Mouse (Mus musculus): Measurements from ENCODE around the gene Dock2.
A peak's percentile ranks its signal among the peaks of the same experiment; 100 is the strongest.
"Not testable (repeated sequence)": the region's sequence is repeated elsewhere in the genome, so short reads cannot be mapped to it uniquely, and the experiment has no call there.

Dock2 gene

DNA sequence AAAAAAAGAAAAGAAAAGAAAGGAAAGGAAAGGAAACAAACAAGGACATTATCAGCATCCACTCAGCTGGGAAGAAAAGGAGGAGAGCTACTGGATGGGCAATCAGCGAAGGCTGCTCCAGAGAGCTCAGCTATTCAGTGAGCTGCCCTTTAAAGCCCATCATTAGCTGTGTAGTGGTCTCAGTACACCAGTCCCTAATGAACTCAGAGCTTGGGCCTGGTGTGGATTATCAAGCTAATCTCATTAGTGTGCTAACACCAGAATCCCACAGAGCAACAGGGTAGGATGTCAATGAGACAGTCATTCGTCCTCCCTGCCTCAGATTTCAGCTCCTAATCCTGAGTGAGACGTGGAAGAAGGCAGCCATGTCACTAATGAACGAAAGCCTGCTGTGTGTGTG, 493.4 kb downstream of the Dock2 start:
- DNase-seq (ENCODE audit: low spot score in 2 of 2) = no peak

DNA sequence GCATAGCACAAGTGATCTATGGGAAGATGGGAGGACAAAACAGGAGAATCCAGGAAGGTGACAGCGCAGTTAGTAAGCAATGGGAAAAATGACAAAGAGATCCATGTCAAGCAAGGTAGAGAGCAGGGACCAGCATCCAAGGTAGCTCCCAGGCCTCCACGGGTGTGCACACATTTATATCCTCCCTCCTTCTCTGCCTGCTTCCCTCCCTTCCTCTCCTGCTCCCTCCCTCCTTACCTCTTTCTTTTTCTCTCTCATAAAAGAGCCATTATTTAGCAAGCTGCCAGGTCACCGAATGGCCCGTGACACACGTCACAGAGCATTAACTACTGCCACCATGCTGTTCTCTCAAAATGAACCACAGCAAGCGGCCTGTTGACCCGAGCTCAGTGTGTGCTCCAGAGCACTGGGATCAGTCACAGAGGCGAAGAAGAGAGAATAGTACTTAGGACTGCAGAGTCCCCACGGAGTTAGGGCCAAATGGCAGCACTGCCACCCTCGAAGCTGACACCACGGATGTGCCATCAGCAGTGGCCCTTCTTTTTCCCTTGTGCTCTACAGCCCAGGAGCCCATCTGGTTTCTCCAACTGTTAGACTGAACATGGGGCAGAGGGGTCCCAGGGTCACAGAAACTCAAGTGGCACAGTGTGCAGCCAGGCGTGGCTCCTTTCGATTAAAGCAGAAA, 499.4 kb downstream of the Dock2 start:
- DNase-seq (ENCODE audit: low spot score in 2 of 2) = no peak

DNA sequence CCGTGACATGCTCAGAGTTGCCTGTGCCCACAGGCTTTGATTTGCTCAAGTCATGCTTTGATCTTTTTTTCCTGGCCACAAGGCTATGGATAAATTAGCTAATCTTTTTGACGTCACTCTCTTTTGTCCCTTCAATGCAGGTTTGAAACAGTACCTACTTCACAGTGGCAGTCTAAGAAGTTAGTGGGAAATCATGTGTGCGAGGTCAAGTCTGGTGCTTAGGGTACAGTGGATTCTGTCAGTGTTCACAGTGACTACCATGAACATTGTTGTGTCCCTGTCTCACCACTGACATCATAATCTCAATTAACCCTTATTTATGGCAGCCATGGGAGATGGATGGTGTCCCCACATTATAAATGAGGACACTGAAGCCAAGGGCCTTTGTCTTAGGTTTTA, 506.6 kb downstream of the Dock2 start:
- DNase-seq (ENCODE audit: low spot score in 2 of 2) = no peak

DNA sequence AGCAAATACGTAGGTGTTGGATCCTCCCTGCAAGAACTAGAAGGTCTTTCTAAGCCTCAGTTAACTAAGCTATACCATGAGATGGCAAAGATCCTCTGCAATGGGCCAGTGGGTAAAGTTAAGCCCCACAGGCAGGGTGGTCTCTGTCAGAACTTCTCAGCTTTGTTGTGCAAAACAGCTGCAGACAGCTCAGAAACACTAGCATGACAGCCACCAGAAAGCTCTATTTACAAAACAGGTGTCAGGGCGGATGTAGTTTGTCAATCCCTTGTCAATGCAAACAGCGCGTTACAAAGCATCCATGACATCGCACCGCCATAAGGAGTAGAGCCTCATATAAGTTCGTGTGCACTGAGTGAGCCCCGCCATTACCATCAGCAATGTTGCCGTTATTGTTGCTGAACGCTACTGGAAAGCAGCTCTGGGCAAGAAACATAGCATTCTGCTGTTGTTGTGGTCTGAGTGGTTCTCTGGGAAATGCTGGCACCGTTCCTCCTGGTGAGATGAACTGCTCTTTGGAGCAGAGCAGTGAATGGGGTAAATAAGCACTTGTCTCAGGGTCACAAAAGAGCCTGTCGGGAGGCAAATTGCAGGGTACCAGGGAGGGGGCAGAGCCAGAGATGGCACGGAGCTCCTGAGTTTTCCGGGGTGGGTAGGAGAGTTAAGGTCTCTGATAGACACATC, 507.2 kb downstream of the Dock2 start:
- no peak for DNase-seq (ENCODE audit: low spot score in 2 of 2)

DNA sequence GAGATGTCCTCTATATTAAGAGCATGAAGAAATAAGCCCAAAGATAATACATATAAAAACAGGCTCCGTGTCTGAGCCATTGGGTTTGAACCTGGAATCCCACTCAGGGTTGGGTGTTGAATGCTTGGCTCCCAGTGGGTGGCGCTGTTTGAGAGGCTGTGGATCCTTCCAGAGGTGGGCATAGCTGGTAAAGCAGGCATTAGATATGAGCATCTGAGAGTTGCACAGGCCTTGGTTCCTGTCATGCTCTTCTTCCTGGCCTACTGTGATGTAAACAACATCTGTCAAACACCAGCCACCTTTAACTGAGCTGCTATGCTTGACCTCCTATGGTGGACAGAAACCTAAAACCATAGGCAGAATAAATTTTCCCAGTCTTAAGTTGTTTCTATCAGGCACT, 507.8 kb downstream of the Dock2 start:
- DNase-seq (ENCODE audit: low spot score in 2 of 2) = no peak

DNA sequence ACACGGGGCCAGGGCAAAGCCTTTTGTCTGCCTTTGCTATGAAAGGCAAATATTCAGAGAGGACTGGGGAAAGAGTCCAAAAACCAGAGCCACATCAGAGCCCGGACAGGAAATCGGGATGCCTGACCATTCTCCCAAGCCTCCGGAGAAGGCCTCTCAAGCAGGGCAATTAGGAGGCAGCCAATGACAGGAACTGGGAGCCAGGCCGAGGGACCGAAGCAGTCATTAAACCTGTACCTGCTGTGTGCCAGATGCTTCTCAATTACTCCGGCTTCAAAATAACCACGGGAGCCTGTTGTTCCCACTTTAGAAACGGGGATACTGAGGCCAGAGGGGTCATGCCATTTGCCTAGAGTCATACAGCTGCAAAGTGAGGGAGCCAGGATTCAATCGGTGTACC, 511.7 kb downstream of the Dock2 start:
- no peak for DNase-seq (ENCODE audit: low spot score in 2 of 2)

DNA sequence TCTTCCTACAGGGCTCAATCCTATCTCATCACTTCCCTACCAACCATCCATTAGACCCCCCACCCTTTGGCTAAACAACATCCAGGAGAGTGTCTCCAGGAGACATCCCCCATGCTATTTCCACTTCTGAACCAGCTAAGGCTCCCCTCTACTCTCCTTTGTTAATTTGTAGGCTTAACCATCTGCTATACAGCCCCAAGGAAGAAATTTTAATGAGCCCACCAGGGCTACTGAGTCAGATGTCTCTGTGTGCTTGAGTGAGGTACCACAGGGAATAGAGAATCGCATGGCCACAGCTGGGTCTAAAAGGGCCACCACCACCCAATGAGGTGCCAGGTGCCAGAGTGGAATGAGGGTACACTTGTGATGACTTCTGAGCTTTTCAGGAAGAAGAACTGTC, 519.6 kb downstream of the Dock2 start:
- no peak for DNase-seq (ENCODE audit: low spot score in 2 of 2)

DNA sequence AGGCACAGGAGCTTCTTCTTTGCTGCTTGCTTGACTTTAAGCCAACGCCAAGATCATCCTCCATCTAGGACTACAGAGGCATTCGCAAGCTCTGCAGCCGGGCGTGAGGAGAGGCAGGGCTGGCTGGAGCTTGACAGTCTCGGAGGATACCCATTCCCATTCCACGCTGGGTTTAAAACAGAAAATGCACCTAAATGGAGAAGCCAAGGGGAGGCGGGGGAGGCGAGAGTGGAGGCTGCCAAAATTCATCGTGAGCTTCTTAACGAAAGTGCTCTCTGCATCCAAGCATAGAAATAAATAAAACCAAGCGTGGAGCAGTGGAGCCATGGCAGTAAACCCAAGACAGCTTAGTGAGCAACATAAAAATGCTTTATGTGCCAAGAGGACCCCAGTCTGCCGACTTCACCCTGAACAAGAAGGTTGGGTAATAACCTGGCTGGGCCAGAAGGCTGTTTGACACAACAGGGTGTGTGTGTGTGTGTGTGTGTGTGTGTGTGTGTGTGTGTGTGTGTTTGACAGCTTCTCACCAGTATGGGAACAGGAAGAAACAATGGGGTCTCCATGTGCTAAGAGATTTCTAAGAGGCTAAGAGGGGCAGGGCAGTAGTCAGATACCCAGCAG, 524.7 kb downstream of the Dock2 start:
- no peak for DNase-seq (ENCODE audit: low spot score in 2 of 2)

DNA sequence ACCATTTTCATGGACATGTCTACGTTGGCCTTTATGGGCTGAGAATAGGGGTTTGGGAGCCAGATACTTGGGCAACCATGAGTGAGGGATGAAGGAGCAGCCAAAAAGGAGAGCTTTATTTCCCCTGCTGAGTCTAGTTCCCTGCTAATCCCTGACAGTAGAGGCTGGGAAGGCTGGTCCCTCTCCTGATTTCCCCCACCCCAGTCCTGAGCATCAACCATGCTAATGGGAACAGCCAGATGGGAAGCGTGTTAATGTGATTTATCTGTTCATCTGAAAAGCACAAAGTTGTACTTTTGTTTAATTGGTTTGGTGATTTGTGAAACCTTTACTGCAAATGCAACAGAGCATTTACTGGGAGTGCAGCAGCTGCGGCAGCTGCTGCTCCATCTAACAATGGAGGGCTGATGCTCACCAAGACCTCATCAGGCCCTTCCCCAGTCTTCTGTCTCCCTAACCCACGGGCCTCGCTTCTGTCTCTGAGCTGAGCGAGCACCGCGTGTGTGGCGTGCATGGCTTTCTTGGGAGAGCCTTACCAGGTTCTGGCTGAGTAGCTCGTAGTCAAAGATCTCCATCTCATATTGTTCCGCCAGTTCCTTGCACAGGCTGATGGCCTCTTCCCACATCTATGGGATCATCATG, 526.0 kb downstream of the Dock2 start:
- no peak for DNase-seq (ENCODE audit: low spot score in 2 of 2)

DNA sequence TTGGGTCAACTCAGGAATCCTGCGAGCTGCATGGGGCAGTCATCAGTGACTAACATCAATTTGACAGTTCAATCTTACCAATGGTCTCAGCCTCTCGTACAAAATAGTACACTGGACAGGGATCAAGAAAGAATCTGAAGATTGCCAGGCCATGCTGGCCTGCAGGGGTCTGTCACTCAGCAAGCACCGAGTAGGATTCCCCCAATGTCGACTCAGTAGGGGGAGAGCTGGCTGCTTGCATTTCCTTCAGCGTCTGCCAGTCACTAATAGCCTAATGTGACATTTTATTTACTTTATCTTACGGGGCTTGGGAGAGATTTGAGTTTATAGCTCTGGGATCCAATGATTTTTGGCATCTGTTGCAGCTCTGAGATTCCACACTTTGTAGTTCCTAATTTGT, 540.7 kb downstream of the Dock2 start:
- no peak for DNase-seq (ENCODE audit: low spot score in 2 of 2)

DNA sequence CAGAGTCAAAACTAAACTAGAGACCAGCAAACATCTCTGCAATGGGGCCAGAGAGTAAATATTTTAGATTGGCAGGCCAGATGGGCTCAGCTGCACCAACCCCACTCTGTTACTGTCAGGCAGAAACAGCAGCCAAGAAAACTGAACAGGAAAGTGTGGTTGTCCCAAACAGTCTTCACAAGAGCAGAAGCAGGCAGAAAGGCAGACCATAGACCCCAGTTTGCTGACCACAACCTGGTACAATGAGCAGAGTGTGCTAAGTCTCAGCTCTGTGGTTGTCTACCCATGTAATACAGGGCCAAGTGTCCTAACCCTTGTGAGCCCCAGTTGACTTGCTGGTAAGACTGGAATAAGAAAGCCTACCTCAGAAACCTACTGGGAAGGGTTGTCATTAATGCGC, 543.4 kb downstream of the Dock2 start:
- DNase-seq (ENCODE audit: low spot score in 2 of 2) = no peak

DNA sequence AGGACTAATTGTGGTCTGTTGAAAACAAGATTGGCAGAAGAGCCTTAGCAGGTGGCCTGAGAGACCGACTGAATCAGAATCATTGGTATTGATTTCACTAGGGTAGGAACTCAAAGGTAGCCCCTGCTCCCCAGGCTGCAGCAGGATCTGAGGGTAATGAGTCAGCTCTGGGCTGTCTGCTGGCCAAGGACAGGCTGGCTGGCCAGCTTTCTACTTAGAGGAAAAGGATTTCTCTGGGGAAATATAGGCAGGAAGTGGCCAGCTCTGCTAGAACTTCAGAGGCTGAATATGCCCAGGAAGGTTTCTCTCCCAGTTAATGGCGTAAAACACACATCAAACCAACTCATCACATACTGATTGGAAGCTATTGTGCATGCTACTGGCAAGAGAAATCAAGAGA, 544.0 kb downstream of the Dock2 start:
- no peak for DNase-seq (ENCODE audit: low spot score in 2 of 2)

DNA sequence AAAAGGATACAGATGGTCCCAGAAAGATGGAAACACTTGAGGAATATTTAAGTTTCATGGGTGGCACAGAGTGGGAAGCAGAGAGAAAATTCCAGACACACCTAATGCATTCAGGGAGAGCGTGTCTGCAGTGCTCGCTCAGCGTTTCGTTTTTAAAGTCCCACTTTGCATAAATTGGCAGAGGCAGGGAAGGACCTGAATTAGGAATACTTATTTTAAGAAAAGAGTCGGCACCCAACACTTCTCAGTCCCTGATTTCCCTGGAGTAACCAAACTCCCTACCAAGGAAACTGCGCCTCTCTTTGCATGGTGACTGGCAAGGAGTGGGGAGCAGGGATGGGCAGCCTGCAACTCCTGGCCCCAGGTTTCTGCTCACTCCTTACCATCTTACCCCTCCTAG, 546.8 kb downstream of the Dock2 start:
- no peak for DNase-seq (ENCODE audit: low spot score in 2 of 2)

DNA sequence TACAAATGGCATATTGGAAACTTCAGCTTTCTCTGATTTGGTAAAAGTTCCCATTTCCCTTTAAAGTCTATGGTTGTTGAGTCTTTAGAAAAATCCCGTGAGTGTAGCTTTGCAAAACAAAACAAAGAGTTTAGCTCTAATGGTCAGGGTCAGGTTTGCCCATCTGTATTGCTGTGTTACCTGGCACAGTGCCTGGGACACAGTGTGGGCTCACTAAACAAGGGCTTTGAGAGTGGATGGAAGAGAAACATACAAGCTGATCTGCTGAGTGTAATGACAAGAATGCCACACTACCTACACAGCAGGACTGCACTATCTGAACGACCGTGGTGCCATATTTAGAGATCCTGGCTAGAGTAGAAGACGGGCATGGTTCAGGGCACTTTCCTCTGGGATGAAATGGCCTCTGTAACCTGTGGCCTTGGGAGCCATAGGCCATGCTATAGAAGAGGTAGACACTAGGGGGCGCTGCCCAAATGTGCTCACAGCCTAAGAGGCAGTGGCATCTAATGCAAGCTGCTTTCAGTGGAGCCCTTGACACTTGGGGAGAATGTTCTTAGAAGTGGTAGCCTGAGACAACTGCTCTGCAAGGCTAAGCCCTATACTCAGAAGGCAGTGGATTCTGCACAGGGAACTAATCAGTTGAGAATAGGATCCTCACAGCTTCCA, 547.5 kb downstream of the Dock2 start:
- peak in 1 of 2 experiments; percentile 25 for DNase-seq (ENCODE audit: low spot score in 2 of 2)

DNA sequence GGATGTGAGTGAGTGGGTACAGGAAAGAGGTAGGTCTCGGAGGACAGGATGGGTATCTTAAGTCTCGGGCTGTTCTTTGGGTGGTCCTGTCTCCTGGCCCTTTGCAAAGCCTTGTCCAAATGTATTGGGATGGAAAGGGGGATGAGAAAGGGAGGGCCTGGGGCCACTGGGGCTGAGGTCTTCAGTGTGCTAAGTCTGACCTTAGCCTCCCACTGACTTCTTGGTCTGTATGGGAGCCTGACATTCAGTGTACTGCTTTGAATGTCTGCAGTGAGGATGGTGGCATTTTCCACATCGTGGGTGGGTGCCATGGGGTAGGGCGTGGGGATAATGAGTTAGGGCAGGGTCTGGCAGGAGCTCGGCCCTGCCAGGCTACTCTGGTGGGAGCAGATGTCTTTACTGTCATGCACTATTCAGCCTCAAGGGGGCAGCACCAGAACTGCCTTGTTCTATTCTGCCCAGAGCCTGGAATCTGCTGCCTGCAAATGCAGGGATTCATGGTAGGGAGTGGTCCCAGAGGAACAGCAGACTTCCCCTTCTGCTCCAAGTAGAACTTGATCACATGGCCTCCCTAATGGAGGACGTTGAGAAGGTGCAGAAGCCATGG, 554.8 kb downstream of the Dock2 start:
- peak; percentile 27 to 39 for DNase-seq (ENCODE audit: low spot score in 2 of 2)

DNA sequence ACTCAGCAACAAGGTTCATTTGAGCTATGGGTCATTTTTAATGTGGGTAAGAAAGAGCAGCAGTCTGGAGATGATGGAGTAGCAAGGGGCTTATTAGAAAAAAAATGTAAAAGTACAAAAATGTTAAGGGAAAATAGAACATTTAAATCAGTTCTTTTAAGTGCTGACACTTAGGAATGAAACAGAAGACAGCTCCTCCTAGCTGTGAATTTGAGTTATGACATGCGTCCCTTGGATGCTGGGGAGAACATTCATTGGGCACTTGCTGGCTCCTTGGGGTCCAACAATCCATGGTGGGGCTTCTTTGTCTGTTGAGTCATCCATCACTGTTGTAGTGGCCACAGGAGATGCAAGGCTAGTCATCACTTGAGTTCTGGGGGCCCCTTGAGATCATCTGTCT, 556.5 kb downstream of the Dock2 start:
- DNase-seq (ENCODE audit: low spot score in 2 of 2) = no peak

DNA sequence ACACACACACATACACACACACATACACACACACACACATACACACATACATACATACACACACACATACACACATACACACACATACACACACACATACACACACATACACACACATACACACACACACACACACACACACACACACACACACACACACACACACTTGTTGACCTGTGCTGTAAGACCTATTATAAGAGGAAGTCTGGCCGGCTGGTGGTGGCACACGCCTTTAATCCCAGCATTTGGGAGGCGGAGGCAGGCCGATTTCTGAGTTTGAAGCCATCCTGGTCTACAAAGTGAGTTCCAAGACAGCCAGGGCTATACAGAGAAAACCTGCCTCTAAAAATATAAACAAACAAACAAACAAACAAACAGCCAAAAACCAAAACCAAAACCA, 563.1 kb downstream of the Dock2 start:
- DNase-seq (ENCODE audit: low spot score in 2 of 2) = not testable (repeated sequence)

DNA sequence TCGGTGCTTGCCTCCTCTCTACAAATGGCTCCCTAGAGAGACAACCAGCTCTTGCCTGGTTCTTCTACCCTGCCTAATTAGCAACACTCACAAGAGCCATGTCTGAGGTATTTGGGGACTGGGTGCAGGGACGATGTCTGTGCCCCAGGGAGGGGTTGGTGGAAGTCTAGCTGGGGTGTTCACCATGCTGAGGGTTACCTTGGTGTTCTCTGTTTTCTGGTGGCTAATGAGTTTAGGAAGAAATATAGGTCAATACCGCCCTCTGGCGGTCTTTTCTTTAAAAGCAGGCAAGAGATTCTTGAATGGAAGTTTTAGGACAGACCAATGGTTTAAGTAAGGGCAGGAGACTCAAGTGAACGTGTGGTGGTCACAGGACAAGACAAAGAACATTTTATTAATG, 570.8 kb downstream of the Dock2 start:
- peak; percentile 34 to 53 for DNase-seq (ENCODE audit: low spot score in 2 of 2)

DNA sequence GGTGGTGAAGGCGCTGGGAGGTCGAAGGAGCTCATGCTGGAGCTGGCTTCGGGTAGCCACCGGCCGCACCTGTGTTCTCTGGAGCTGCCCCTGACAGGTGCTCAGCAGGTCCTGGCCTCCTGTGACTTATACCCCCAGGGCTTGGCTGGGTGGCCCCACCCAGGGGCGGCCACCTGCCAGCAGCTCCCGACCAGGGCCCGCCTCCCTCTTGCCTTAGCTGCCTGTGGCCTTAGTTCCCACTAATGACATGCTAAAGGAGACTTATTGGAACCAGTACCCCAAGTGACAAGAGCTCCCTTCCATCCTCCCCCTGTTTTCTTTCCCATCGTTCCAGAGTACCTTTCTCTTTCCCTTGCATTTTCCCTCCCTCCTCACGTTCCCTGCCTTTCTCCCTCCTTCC, 575.7 kb downstream of the Dock2 start, which contains the start of gene Foxi1:
Gene Foxi1, minus strand, starts transcription at position 101 of the 400 bp plus-strand sequence.
- DNase-seq (ENCODE audit: low spot score in 2 of 2) = no peak

DNA sequence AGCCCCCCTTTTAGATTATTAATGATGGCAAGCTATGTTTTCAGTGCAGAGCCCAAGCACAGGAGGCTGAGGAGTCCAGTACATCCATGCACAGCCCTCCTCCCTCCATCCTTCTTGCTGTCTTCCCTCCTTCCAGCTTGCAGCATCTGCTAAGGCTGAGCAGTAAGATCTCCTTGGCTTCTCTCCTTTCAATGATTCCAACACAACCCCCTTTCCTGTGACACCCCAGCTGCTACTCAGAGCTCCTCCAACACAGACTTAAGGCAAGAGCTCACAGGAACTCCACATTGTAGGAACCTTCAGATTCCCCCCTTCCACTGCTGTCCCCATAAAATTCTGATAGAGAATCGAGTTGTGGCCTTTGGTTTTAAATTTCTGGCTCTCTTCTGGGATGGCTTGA, 580.9 kb downstream of the Dock2 start:
- DNase-seq (ENCODE audit: low spot score in 2 of 2) = no peak

DNA sequence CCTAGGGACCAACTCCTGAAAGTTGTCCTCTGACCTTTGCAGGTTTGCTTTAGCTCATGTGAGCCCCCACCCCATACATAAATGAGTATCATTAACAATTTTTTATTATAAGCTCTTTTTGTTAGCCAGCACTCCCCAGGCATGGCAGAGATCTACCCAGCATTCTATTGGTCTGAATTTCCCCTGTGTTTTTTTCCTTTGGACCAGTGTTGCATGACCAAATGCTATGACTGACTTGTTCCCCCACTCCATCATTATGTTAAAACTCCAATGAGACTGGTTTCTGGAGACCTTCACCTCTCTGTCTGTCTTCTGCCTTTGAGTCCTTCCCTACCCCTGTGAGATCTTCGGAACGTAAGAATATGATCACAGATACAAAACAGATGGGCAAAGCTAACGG, 588.5 kb downstream of the Dock2 start:
- no peak for DNase-seq (ENCODE audit: low spot score in 2 of 2)

All from natural killer cell, adult 2 months (primary cell).